Mouse (Mus musculus) layer of hippocampus, adult 8-10 months (tissue): Measurements from ENCODE around the gene Stk40. TPM values are rescaled to one million over a fixed set of nuclear protein-coding genes. Genes with fewer than 3 reads are reported as not detected.
"Not testable (repeated sequence)": the region's sequence is repeated elsewhere in the genome, so short reads cannot be mapped to it uniquely, and the experiment has no call there.

Source experiments
- DNase-seq, 2 experiments: peaks; one replicate each; pipeline ENCODE4 v3.0.0; 2022; ENCODE audit warnings: low spot score in 2 of 2
- total RNA-seq, 4 experiments: library from RNA; stranded (reverse); gene quantifications; 2 replicates each; pipeline ENCODE4 v1.2.4; 2022

The Stk40 gene
- total RNA-seq, 4 experiments from 2014 or later: 25.4 to 36.5 (median 31.1) TPM

- DNase-seq: no peak
Observed at GRCm38 (mm10) chr4:126155183-126155582, 51.4 kb downstream of the Stk40 start.

GRCm38 (mm10) chr4:126155869-126156268 is 52.1 kb downstream of the Stk40 start:
- no peak for DNase-seq

GRCm38 (mm10) chr4:126156617-126157016 is 52.9 kb downstream of the Stk40 start:
- no peak for DNase-seq

GRCm38 (mm10) chr4:126157562-126157961 is 53.8 kb downstream of the Stk40 start:
- no peak for DNase-seq

- DNase-seq: no peak
Observed at GRCm38 (mm10) chr4:126159455-126159854, 55.7 kb downstream of the Stk40 start.

GRCm38 (mm10) chr4:126160981-126161380 is 57.2 kb downstream of the Stk40 start:
- DNase-seq: no peak

GRCm38 (mm10) chr4:126161456-126161855 is 57.7 kb downstream of the Stk40 start:
- no peak for DNase-seq

- no peak for DNase-seq
Observed at GRCm38 (mm10) chr4:126161986-126162385, 58.2 kb downstream of the Stk40 start.

- peak; percentile 74 to 77 for DNase-seq
Observed at GRCm38 (mm10) chr4:126162544-126163066, 58.8 kb downstream of the Stk40 start.

- DNase-seq: no peak
Observed at GRCm38 (mm10) chr4:126163067-126163659, 59.4 kb downstream of the Stk40 start, which contains the start of gene Sh3d21. Gene Sh3d21 (minus strand): TSS chr4:126163491.

GRCm38 (mm10) chr4:126163685-126164084 is 59.9 kb downstream of the Stk40 start:
- DNase-seq: no peak

GRCm38 (mm10) chr4:126165092-126165491 is 61.3 kb downstream of the Stk40 start:
- DNase-seq: not testable (repeated sequence)

- no peak for DNase-seq
Observed at GRCm38 (mm10) chr4:126166084-126166483, 62.3 kb downstream of the Stk40 start.

- DNase-seq: no peak
Observed at GRCm38 (mm10) chr4:126168851-126169250, 65.1 kb downstream of the Stk40 start.

GRCm38 (mm10) chr4:126170737-126171136 is 67.0 kb downstream of the Stk40 start:
- not testable (repeated sequence) for DNase-seq

- no peak for DNase-seq
Observed at GRCm38 (mm10) chr4:126173800-126174199, 70.0 kb downstream of the Stk40 start.

- not testable (repeated sequence) for DNase-seq
Observed at GRCm38 (mm10) chr4:126175980-126176379, 72.2 kb downstream of the Stk40 start.

- DNase-seq: peak in 1 of 2 experiments; percentile 31
Observed at GRCm38 (mm10) chr4:126181170-126181957, 77.6 kb downstream of the Stk40 start.

GRCm38 (mm10) chr4:126183034-126183433 is 79.3 kb downstream of the Stk40 start:
- no peak for DNase-seq

- DNase-seq: no peak
Observed at GRCm38 (mm10) chr4:126187096-126187495, 83.3 kb downstream of the Stk40 start.
